Mouse (Mus musculus) cerebellum, postnatal 36 days (tissue): ENCODE results near the gene Clec4f.

ENCODE experiments used
- DNase-seq, 2 experiments: peaks; one replicate each; pipeline ENCODE4 v3.0.0; 2021 to 2022; ENCODE audit warnings: mixed read lengths in 2 of 2

Gene Clec4f

GRCm38 (mm10) chr6:83626781-83627180 is 29.2 kb downstream of the Clec4f start:
- DNase-seq: no peak

- no peak for DNase-seq
These were observed 36.0 kb downstream of the Clec4f start for GRCm38 (mm10) chr6:83619955-83620354.

GRCm38 (mm10) chr6:83617581-83618335 is 38.2 kb downstream of the Clec4f start:
- DNase-seq: no peak

GRCm38 (mm10) chr6:83616512-83616911 is 39.5 kb downstream of the Clec4f start:
- no peak for DNase-seq

GRCm38 (mm10) chr6:83614469-83614868 is 41.5 kb downstream of the Clec4f start:
- DNase-seq: no peak

GRCm38 (mm10) chr6:83612976-83613375 is 43.0 kb downstream of the Clec4f start:
- no peak for DNase-seq

- DNase-seq: no peak
These were observed 56.3 kb downstream of the Clec4f start for GRCm38 (mm10) chr6:83599636-83600174.

- no peak for DNase-seq
These were observed 56.9 kb downstream of the Clec4f start for GRCm38 (mm10) chr6:83599060-83599550.

- peak; percentile 28 to 43 for DNase-seq
These were observed 57.3 kb downstream of the Clec4f start for GRCm38 (mm10) chr6:83598646-83599045.

GRCm38 (mm10) chr6:83597988-83598387 is 58.0 kb downstream of the Clec4f start:
- DNase-seq: no peak

GRCm38 (mm10) chr6:83595035-83595434 is 61.0 kb downstream of the Clec4f start:
- DNase-seq: no peak
